Mouse (Mus musculus) 3T3-L1 (cell line): Measurements from ENCODE around the gene Adamts12.
A peak's percentile ranks its signal among the peaks of the same experiment; 100 is the strongest.

ENCODE experiments used
- DNase-seq: peaks from one replicate; pipeline ENCODE4 v3.0.0-alpha.2; 2015; ENCODE audit warnings: low read depth, low spot score

Adamts12 gene

GRCm38 (mm10) chr15:11064558-11065411, at the start of gene Adamts12:
Gene Adamts12, plus strand, starts transcription at chr15:11064790.
- peak; percentile 83 for DNase-seq

DNA sequence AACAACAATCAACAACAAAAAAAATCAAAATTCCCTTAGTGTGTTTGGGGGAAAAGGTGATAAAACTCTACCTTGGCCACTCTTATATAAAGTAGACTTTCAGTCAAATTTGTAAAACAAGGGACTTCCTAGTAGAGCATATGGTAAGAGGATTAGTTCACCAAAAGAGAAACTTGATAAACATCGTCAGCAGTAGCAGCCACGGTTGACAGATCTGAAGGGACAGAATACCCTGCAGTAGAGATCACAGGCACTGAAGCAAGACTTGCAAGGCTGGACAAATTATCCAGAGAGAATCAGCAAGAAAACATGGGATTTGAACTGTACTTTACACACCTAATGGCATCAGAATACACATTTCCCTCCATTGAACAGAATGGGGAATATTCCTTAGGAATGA, 49.7 kb upstream of the Adamts12 start:
- no peak for DNase-seq

DNA sequence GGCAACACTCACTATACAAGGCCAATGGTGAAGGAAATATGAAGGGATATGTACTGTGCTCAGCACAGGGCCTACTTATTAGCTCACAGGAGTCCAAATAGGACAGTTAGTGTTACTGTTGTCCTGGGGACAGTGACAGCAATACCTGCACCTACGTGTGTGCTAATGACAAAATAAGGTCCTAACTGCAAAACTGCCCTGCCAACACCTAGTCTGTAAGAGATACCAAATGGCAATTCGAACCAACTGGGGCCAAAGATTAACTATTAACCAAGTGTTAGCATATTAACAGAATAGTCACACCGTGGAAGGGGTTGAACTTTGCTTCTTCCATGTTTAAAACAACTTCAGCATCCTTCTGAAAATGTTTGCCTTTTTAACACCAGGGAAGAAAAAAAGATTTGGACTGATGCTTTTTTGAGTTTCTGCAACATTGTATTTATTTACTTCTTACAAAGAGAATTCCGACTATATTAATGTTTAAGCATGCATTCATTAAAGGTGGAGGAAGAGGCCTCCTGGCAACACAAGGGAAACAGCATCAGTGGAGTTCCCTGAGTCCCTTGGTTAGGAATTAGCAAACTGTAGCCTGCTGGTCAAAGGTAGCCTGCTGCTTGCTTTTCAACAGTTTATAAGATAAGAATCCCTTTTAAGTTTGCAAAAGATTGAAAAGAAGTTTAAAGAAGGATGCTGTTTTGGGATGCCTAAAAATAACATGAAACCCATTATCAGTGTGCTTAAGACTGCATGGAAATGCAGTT, 37.6 kb upstream of the Adamts12 start:
- no peak for DNase-seq

GRCm38 (mm10) chr15:11030188-11030587, 34.4 kb upstream of the Adamts12 start:
- DNase-seq, result no peak

DNA sequence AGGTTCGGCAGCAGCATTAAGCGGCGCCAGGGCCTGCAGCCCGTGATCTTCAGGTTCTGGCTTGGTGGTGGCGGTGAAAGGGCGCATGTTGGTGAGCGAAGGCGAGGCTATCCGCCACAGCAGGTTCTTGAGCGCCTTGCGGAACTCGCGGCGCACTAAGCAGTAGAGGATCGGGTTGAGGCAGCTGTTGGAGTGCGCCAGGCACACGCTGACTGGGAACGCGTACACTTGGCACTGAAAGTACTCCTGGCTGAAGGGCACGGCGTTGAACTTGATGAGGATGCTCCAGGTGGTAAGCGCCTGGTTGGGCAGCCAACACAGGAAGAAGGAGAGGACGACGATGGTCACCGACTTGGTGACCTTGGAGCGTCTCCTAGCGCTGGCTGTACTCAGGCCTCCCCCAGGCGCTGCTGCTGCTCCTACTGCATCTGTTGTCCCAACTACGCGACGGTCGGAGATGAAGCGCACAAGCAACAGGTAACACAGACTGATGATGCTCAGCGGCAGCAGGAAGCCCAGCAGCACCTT, 28.6 kb upstream of the Adamts12 start:
- DNase-seq, result no peak

DNA sequence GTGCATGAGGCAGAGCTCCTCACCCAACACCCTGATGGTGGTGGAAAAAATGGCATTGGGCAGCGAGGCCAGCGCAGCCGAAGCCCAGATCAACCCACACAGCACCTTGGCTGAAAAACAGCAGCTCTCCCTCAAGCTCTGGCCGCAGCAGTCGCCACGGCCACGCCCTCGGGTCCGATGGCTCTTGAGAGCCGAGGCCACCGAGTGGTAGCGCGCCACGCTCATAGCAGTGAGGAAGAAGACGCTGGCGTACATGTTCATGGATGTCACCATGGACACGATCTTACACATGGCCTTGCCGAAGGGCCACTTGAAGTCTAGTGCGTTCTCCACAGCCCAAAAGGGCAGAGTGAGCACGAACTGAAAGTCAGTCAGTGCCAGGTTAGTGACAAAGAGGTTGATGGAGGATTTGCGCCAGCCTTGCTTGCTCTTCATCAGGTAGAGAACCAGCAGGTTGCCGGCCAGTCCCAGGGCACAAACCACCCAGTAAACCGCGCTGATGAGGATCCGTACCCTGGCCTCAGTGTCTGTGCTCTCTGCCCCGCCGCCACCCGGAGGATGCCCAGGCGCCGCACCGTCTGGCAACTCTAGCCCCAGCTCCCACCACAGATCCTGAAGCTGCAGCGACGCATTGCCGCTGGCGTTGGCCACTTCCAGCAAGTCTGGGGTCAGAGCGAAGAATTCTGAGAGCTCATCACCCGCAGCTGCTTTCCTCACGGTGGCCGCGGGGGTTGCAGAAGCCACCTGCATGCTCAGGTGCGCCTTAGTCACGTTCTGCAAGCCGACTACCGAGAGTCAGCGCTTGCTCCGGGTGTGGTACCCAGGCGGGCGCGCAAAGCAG, 27.8 kb upstream of the Adamts12 start:
- DNase-seq, result no peak

GRCm38 (mm10) chr15:11037376-11037695, 27.3 kb upstream of the Adamts12 start:
- no peak for DNase-seq

GRCm38 (mm10) chr15:11037711-11038110, 26.9 kb upstream of the Adamts12 start, which contains the start of gene Rxfp3:
Gene Rxfp3, minus strand, starts transcription at chr15:11037991.
- DNase-seq, result no peak

DNA sequence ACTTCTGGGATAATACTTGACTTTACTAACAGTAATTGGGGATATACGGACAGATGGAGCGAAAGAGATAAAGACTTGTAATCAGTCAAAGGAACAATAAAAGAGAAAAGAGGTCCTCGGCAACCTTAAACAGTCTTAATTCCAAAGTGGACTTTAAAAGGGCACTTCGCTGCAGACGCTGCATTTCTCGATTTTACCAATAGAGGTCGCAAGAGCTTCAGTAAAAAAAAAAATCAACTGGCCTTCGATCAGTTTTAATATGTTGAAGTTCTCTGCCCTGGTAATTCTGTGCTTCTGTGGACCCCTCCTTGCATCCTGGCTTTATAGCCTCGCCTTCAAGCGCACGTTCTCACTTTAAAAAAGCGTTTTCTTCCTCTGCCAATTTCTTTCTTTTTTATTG, 26.1 kb upstream of the Adamts12 start:
- peak; percentile 85 for DNase-seq

- DNase-seq, result no peak
These were observed 24.5 kb upstream of the Adamts12 start for GRCm38 (mm10) chr15:11040067-11040466.

DNA sequence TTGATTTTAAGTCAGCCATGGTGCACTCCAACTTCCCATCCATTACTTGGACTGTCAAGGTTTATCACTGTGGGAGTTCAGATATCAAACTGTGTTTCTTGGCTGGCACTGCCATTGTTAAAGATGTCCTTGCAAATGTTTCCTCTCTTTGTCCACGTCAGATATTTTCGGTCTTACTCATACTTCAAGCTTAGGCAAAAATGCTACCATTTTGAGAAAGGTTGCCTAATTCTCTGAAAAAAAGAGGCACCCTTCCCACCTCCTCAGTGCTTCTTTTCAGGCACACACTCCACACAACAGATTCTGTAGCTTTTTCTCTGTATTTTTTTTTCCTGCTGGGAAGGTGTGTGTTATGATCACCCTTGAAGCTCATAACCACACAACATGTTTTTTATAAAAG, 23.4 kb upstream of the Adamts12 start:
- DNase-seq, result no peak

DNA sequence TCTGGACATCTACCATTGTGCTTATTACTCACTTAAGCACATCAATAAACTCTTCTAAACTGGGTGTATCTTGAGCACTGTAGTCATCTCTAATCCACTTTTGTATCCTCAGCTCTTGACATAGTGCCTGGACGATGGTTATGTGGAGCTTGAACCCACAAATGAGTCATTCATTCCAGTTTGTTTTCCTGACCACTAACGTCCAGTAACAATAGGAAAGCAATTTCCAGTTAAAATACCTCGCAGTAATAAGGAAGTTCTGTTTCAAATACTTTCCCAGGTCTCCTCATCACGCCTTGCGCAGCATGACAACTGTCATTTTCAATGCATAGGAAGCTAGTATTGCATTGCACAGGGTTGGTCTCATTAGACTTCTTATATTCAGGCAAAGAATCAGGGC, 21.8 kb upstream of the Adamts12 start:
- DNase-seq, result peak; percentile 93

GRCm38 (mm10) chr15:11053678-11054439, 10.7 kb upstream of the Adamts12 start:
- no peak for DNase-seq

- no peak for DNase-seq
These were observed 10.0 kb upstream of the Adamts12 start for GRCm38 (mm10) chr15:11054440-11055080.

- no peak for DNase-seq
These were observed 1.7 kb upstream of the Adamts12 start for GRCm38 (mm10) chr15:11062903-11063302.

DNA sequence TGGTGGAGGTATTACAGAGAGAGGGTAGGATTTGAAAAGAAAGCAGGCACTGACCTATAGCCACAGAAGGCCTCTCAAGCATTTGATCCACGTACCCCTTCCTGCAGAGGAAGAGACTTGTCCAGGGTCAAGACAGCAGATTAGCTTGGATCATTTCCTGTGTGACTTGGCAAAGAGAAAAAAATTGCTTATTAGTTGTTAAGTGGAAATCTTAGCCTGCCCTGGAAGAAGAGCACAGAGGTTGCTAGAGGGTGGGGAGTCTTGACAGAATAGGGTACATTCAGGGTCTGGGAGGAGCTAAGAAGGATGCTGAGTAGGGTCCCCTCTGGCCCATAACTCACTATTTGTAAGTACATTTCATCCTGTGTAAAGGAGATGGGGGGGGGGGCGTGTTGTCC, 431 bp upstream of the Adamts12 start:
- DNase-seq, result peak; percentile 78

- DNase-seq, result peak; percentile 56
These were observed 1.1 kb downstream of the Adamts12 start for GRCm38 (mm10) chr15:11065528-11066171.

- DNase-seq, result no peak
These were observed 1.7 kb downstream of the Adamts12 start for GRCm38 (mm10) chr15:11066299-11066698.

DNA sequence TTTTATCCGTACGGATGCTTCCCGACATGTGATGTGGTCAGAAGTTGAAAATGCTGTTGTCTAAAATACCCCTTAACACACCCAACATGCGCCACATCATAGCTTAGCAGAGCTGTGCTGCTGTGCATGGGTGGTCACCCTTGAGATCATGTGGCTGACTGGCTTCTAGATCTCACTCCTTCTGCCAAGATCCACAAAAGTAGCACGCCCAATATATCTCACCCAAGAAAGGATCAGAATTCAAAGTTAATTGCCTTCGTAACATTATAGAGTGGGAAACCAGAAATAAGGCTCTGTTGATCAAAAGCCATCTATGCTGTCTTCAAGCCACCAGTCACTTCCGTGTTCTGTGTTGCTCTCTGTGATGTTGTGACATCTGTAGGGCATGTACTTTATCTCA, 3.3 kb downstream of the Adamts12 start:
- no peak for DNase-seq
